Mouse (Mus musculus): ENCODE results near the gene Mylk3. TPM values are rescaled to one million over a fixed set of nuclear protein-coding genes. Genes with fewer than 3 reads are reported as not detected.

Mylk3 gene
- polyA plus RNA-seq (2015; fragmentation: Nextera tagmentation; extraction: Ambion mirVana): 2.4 TPM in 2 replicates

DNA sequence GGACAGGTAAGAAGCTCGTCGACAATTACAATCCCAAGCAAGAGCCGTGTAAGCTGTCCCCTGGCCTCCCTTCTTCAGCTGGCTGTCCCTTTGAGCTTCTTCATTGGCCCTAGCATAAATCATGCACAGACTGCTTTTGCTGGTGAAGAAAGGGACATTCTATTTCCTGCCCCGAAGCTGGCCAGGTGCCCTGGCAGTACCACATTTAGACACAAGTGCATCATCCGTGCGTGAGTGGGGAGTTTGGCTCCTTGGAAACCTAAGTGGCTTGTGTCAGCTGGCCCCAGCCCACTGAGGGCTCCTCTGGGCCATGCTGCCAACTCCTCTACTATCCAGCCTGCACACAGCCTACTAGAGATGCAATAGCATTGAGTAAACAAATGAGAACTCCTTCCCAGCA lies at the start of gene Mylk3:
Gene Mylk3 (minus strand): TSS at position 141 of the 400 bp plus-strand sequence.
- Histone ChIP-seq H3K9me3 (replicated peaks; ENCODE audit: low read length) (no peaks in the 10 kb centered on the region), H3K27me3 (ENCODE audit: insufficient read depth, low read length) (no peaks in the 10 kb centered on the region), H3K4me3 (replicated peaks; ENCODE audit: low read depth, low read length) (no peak within 1 kb of the TSS), H3K9ac (ENCODE audit: low read depth, low read length) (no peak within 1 kb of the TSS), H3K36me3 (ENCODE audit: insufficient read depth, low read length) (no peaks in the 10 kb centered on the region), H3K4me2 (ENCODE audit: low read length) (no peak within 1 kb of the TSS), H3K4me1 (replicated peaks; ENCODE audit: insufficient read depth, low read length) (peaks cover under 1% of the 10 kb centered on the region; the same call in 1 of the 2 replicates), H3K27ac (no peak within 1 kb of the TSS)
- 62% methylated on average over 6 of the region's 6 CpGs for WGBS
- no peak for ATAC-seq (replicated peaks; ENCODE audit: low FRiP score, low read depth)
- DNase-seq (ENCODE audit: low spot score): no peak
- TF ChIP-seq CTCF (IDR thresholded peaks at IDR 0.05; ENCODE audit: low read depth): no peak

DNA sequence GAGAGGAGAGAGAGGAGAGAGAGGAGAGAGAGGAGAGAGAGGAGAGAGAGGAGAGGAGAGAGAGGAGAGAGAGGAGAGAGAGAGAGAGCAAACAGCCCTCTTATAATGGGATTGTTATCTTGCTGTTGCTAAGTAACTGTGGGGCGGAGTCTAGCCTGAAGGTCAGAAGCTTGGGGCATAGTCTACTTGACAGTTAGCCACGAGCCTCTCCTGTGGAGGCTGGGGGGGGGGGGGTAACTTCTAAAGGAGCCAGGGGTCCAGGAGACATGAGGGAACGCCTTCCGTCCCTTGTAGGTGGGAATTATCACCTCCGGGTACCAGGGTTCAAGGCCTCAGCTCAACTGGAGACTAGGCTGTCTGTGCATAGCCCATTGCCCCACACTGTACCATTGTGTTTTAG lies 49.6 kb upstream of the Mylk3 start:
- H3K9me3 ChIP-seq (replicated peaks; ENCODE audit: low read length): no peaks in the 10 kb centered on the region
- no peak overlapping the region for H3K4me2 ChIP-seq (ENCODE audit: low read length)
- 59% methylated on average over 5 of the region's 5 CpGs for WGBS
- ATAC-seq (replicated peaks; ENCODE audit: low FRiP score, low read depth): no peak
- no peaks in the 10 kb centered on the region for H3K27me3 ChIP-seq (ENCODE audit: insufficient read depth, low read length)
- no peak overlapping the region for H3K4me3 ChIP-seq (replicated peaks; ENCODE audit: low read depth, low read length)
- no peaks in the 10 kb centered on the region for H3K36me3 ChIP-seq (ENCODE audit: insufficient read depth, low read length)
- H3K27ac ChIP-seq: no peak overlapping the region
- H3K4me1 ChIP-seq (replicated peaks; ENCODE audit: insufficient read depth, low read length): no peaks in the 10 kb centered on the region
- no peak overlapping the region for H3K9ac ChIP-seq (ENCODE audit: low read depth, low read length)
- TF ChIP-seq CTCF (IDR thresholded peaks at IDR 0.05; ENCODE audit: low read depth): no peak
- no peak for DNase-seq (ENCODE audit: low spot score)

DNA sequence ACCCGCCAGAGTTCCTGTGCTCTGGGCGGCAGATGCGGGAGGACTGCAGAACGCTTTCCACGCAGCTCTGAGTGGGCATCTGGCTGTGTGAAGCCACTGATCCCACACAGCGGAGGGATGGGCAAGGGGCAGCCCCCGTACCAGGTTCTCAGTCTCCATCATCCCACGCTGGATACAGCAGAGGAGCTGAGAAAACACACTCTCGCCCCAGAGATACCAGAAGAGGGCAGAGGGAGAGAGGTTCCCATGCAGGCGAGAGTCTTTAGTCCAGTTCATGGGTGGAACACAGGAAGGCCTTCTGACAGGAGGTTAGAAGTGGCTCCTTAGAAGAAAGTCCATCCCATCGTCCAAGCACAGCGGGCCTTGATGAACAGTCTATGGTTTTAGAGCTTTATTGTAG lies 48.7 kb upstream of the Mylk3 start:
- Histone ChIP-seq H3K36me3 (ENCODE audit: insufficient read depth, low read length) (no peaks in the 10 kb centered on the region), H3K27ac (no peak overlapping the region), H3K4me2 (ENCODE audit: low read length) (no peak overlapping the region), H3K27me3 (ENCODE audit: insufficient read depth, low read length) (no peaks in the 10 kb centered on the region), H3K4me3 (replicated peaks; ENCODE audit: low read depth, low read length) (no peak overlapping the region), H3K4me1 (replicated peaks; ENCODE audit: insufficient read depth, low read length) (no peaks in the 10 kb centered on the region; the same call in 1 of the 2 replicates), H3K9me3 (replicated peaks; ENCODE audit: low read length) (no peaks in the 10 kb centered on the region), H3K9ac (ENCODE audit: low read depth, low read length) (no peak overlapping the region)
- ATAC-seq (replicated peaks; ENCODE audit: low FRiP score, low read depth) (no peak), DNase-seq (ENCODE audit: low spot score) (no peak)
- WGBS: 72% methylated on average over 12 of the region's 12 CpGs
- TF ChIP-seq CTCF (IDR thresholded peaks at IDR 0.05; ENCODE audit: low read depth): no peak

DNA sequence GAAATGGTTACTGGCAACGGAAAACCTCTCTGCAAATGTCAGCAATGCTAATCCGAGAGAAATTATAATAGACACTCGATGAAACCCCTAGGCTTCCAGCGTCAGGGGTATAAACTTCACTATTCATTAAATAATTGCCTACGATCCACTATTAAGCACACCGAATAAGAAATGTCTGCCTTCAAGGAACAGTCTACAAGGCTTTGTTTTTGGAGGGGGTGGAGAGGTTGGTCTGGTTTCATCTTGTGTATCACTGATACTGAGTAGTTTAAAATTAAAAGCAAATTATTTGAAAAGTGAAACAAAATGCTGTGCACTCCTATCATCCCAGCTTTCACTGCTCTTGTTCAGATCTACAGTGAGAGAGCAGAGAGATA lies 46.9 kb upstream of the Mylk3 start:
- peak overlapping the region; percentile 49 for H3K4me2 ChIP-seq (ENCODE audit: low read length)
- H3K27me3 ChIP-seq (ENCODE audit: insufficient read depth, low read length): no peaks in the 10 kb centered on the region
- no peaks in the 10 kb centered on the region for H3K36me3 ChIP-seq (ENCODE audit: insufficient read depth, low read length)
- H3K27ac ChIP-seq: peak overlapping the region; percentile 32; the same call in 1 of the 2 replicates
- no peak overlapping the region for H3K9ac ChIP-seq (ENCODE audit: low read depth, low read length)
- TF ChIP-seq CTCF (IDR thresholded peaks at IDR 0.05; ENCODE audit: low read depth): no peak
- H3K4me1 ChIP-seq (replicated peaks; ENCODE audit: insufficient read depth, low read length): peaks cover 7% of the 10 kb centered on the region; the same call in 1 of the 2 replicates
- 5% methylated on average over 6 of the region's 6 CpGs for WGBS
- DNase-seq (ENCODE audit: low spot score) (no peak), ATAC-seq (replicated peaks; ENCODE audit: low FRiP score, low read depth) (peak; percentile 55; the same call in 1 of the 2 replicates)
- peak overlapping the region; percentile 80 for H3K4me3 ChIP-seq (replicated peaks; ENCODE audit: low read depth, low read length)
- H3K9me3 ChIP-seq (replicated peaks; ENCODE audit: low read length): no peaks in the 10 kb centered on the region

DNA sequence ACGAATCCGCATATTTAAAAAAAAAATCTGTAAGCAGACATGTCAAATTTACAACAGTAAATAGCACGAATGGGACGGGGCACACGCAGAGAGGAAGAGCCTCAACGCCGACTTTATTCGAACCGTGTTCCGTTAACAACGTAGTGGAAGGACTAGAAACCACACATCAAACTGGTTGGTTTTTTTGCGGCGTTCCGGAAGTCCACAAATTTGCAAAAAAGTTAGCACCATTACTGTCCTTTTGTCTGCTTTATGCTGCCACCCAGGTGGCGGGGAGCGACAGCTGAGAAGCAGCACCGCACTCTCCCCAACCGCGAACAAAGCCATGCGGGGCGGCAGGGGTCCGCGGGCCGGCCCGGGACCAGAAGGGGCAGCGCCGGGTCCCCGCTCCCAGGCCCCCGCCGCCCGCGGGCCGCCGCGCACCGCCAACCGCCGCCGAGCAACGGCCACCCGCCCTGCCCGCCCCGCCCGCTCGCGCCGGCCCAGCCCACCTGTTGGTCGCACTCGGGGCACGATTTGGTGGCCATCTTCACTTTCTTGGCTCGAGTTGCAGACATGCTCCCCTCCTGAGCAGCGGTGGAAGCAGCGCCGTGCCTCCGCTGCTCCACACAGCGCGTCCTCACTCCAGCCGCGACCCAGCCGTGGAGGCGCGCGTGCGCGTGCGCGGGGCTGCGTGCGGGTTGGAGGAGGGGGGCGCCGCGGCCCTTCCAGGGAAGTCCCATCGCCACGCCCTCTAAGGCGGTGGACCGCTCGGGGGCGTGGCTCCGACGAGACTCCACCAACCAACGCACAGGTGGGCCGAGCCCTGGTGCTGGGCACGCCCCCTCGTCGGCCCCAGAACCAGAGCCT lies 46.2 kb upstream of the Mylk3 start, which contains the start of gene 4921524J17Rik:
Gene 4921524J17Rik (minus strand): TSS at position 666 of the 849 bp plus-strand sequence.
- no peaks in the 10 kb centered on the region for H3K36me3 ChIP-seq (ENCODE audit: insufficient read depth, low read length)
- no peaks in the 10 kb centered on the region for H3K9me3 ChIP-seq (replicated peaks; ENCODE audit: low read length)
- peak within 1 kb of the TSS; percentile 60 for H3K4me2 ChIP-seq (ENCODE audit: low read length)
- peaks cover 7% of the 10 kb centered on the region; the same call in 1 of the 2 replicates for H3K4me1 ChIP-seq (replicated peaks; ENCODE audit: insufficient read depth, low read length)
- peak; percentile 99 for ATAC-seq (replicated peaks; ENCODE audit: low FRiP score, low read depth)
- H3K27me3 ChIP-seq (ENCODE audit: insufficient read depth, low read length): no peaks in the 10 kb centered on the region
- peak within 1 kb of the TSS; percentile 89 for H3K9ac ChIP-seq (ENCODE audit: low read depth, low read length)
- H3K27ac ChIP-seq: peak within 1 kb of the TSS; percentile 96
- DNase-seq (ENCODE audit: low spot score): peak; percentile 98
- peak within 1 kb of the TSS; percentile 80 for H3K4me3 ChIP-seq (replicated peaks; ENCODE audit: low read depth, low read length)
- WGBS: under 1% methylated on average over 84 of the region's 85 CpGs
- TF ChIP-seq CTCF (IDR thresholded peaks at IDR 0.05; ENCODE audit: low read depth): 0 out of 2 replicates have a peak, but pooled peaks have one; percentile 31

DNA sequence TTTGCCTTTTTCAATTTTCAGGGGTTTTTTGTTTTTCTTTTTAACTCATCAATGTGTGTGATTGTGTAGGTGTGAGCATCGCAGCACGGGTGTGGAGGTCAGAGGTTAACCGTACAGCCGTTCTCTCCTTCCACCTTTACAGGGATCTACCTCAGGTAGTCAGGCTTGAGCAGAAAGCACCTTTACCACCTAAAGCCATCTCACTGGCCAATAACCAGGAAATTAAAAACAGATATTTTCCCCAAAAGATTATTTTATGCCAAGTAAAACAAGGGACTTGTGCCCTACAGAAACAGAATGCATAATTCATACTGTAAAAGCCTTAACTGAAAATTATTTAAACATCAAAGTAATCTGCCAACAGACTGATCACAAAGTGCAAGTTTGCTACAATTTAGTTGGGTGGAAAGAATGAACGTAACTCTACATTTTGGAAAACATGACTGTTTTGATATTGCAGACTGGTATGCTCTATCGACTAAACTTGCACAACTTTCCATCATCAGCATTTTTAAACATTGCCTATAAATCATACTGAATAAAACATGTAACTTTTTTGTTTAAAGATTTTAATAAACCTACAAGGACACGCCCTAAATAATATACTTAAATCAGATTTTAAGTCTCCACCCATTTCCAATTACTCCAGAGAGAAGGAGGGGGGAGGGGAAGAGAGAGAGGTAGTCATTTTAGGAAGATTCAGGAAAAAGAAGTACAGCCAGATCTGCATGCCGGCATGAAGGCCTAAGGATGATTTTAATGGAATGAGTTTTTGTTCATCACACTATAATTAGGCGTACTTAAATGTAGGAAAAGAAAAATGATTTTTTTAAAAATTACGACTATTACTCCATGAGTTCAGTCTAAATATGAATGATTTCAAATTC lies 45.4 kb upstream of the Mylk3 start:
- DNase-seq (ENCODE audit: low spot score): peak; percentile 72
- H3K4me1 ChIP-seq (replicated peaks; ENCODE audit: insufficient read depth, low read length): peaks cover 7% of the 10 kb centered on the region; the same call in 1 of the 2 replicates
- peak overlapping the region; percentile 89 for H3K9ac ChIP-seq (ENCODE audit: low read depth, low read length)
- H3K4me2 ChIP-seq (ENCODE audit: low read length): peak overlapping the region; percentile 60
- no peaks in the 10 kb centered on the region for H3K9me3 ChIP-seq (replicated peaks; ENCODE audit: low read length)
- H3K27ac ChIP-seq: peak overlapping the region; percentile 96
- 7% methylated on average over 10 of the region's 10 CpGs for WGBS
- H3K36me3 ChIP-seq (ENCODE audit: insufficient read depth, low read length): no peaks in the 10 kb centered on the region
- no peaks in the 10 kb centered on the region for H3K27me3 ChIP-seq (ENCODE audit: insufficient read depth, low read length)
- no peak for ATAC-seq (replicated peaks; ENCODE audit: low FRiP score, low read depth)
- H3K4me3 ChIP-seq (replicated peaks; ENCODE audit: low read depth, low read length): peak overlapping the region; percentile 80
- no peak for TF ChIP-seq CTCF (IDR thresholded peaks at IDR 0.05; ENCODE audit: low read depth)
